Mouse (Mus musculus) liver, adult 2 months (tissue): ENCODE measurements around the gene Dysf. TPM values are rescaled to one million over a fixed set of nuclear protein-coding genes. Genes with fewer than 3 reads are reported as not detected.

Experiments used
- DNase-seq: peaks from one replicate; pipeline ENCODE4 v3.0.0-alpha.2; 2011; ENCODE audit warnings: low read depth, low spot score; ENCODE audit errors: extremely low read depth
- H3K27ac ChIP-seq: fragments of 200-500 bp; replicated peaks from 2 replicates; pipeline ENCODE4 v1.5.1; 2012; ENCODE audit warnings: low read depth, mild to moderate bottlenecking, control low read depth, inconsistent platforms, low read length; ENCODE audit not compliant: insufficient read depth
- H3K27me3 ChIP-seq: fragments of 200-500 bp; 2 replicates; pipeline ENCODE4 v1.6.1; 2012; ENCODE audit warnings: mild to moderate bottlenecking, moderate library complexity, low read length, inconsistent platforms; ENCODE audit not compliant: control insufficient read depth, insufficient read depth
- H3K36me3 ChIP-seq: fragments of 200-500 bp; 2 replicates; pipeline ENCODE4 v1.6.1; 2012; ENCODE audit warnings: low read length, inconsistent platforms; ENCODE audit not compliant: control insufficient read depth, insufficient read depth
- H3K4me1 ChIP-seq: fragments of 200-500 bp; 2 replicates; pipeline ENCODE4 v1.6.1; 2011; ENCODE audit warnings: low read length; ENCODE audit not compliant: control insufficient read depth, insufficient read depth
- H3K4me3 ChIP-seq: fragments of 200-500 bp; 2 replicates; pipeline ENCODE4 v1.5.1; 2011; ENCODE audit warnings: low read depth, mild to moderate bottlenecking, control low read depth, low read length, moderate library complexity; ENCODE audit not compliant: insufficient read depth
- H3K79me2 ChIP-seq: fragments of 200-500 bp; 2 replicates; pipeline ENCODE4 v1.6.1; 2012; ENCODE audit warnings: inconsistent platforms, mild to moderate bottlenecking, low read length, moderate library complexity; ENCODE audit not compliant: control insufficient read depth, insufficient read depth
- H3K9ac ChIP-seq: fragments of 200-500 bp; 2 replicates; pipeline ENCODE4 v1.6.1; 2012; ENCODE audit warnings: low read depth, mild to moderate bottlenecking, control low read depth, inconsistent platforms, low read length
- CTCF ChIP-seq: fragments of 200-500 bp; IDR thresholded peaks from 2 replicates; pipeline ENCODE4 v1.5.1; 2011; ENCODE audit warnings: low read depth, low read length, control low read depth
- POLR2A ChIP-seq: fragments of 200-500 bp; IDR thresholded peaks from 2 replicates; pipeline ENCODE4 v1.6.1; 2011; ENCODE audit warnings: low read length, control low read depth; ENCODE audit not compliant: insufficient read depth; ENCODE audit errors: extremely low read depth
- WGBS: fragments of 180-500 bp; shearing (Covaris S2); methylation state at CpG from one replicate; pipeline ENCODE4 v1.1.7; 2018; 5-methylcytosine and 5-hydroxymethylcytosine counted together
- polyA plus RNA-seq: library from polyadenylated mRNA; depleted of rRNA; stranded (reverse); fragments of >200 nt; gene quantifications from 2 replicates; pipeline ENCODE4 v1.2.3, GENCODE M21; 2012
- total RNA-seq: library from RNA; depleted of rRNA; stranded (reverse); fragments of >200 nt; gene quantifications from 2 replicates; pipeline ENCODE4 v1.2.3, GENCODE M21; 2014

Gene Dysf
- total and polyA plus RNA-seq, 2 experiments = 2.4 to 3.3 TPM

- DNase-seq = peak; percentile 23
- no peaks in the 10 kb centered on the region for H3K36me3 ChIP-seq
- H3K79me2 ChIP-seq = no peaks in the 10 kb centered on the region
- no peak overlapping the region for H3K4me3 ChIP-seq
- no peaks in the 10 kb centered on the region for H3K27me3 ChIP-seq
- no peak overlapping the region for H3K9ac ChIP-seq
- H3K27ac ChIP-seq = no peak overlapping the region
- WGBS = 89% methylated on average over 4 of the region's 4 CpGs
- no peak for TF ChIP-seq POLR2A
- no peak for TF ChIP-seq CTCF
- H3K4me1 ChIP-seq = peaks cover 8% of the 10 kb centered on the region
These were observed 219.8 kb downstream of the Dysf start for GRCm38 (mm10) chr6:84228196-84228595.

GRCm38 (mm10) chr6:84228786-84229185 is 220.4 kb downstream of the Dysf start:
- H3K9ac ChIP-seq = no peak overlapping the region
- no peak for TF ChIP-seq CTCF
- no peak for TF ChIP-seq POLR2A
- 88% methylated on average over 5 of the region's 5 CpGs for WGBS
- H3K4me3 ChIP-seq = no peak overlapping the region
- H3K4me1 ChIP-seq = peaks cover 12% of the 10 kb centered on the region
- H3K27ac ChIP-seq = no peak overlapping the region
- no peaks in the 10 kb centered on the region for H3K36me3 ChIP-seq
- no peak for DNase-seq
- no peaks in the 10 kb centered on the region for H3K79me2 ChIP-seq
- H3K27me3 ChIP-seq = no peaks in the 10 kb centered on the region

- Histone ChIP-seq H3K4me1 (peaks cover 19% of the 10 kb centered on the region), H3K9ac (no peak overlapping the region), H3K79me2 (no peaks in the 10 kb centered on the region), H3K4me3 (no peak overlapping the region), H3K27me3 (no peaks in the 10 kb centered on the region), H3K36me3 (no peaks in the 10 kb centered on the region), H3K27ac (no peak overlapping the region)
- no peak for DNase-seq
- TF ChIP-seq POLR2A (no peak), CTCF (no peak)
- 83% methylated on average over 7 of the region's 7 CpGs for WGBS
These were observed 221.3 kb downstream of the Dysf start for GRCm38 (mm10) chr6:84229739-84230138.

- no peak for TF ChIP-seq POLR2A
- no peak for TF ChIP-seq CTCF
- Histone ChIP-seq H3K27me3 (no peaks in the 10 kb centered on the region), H3K36me3 (no peaks in the 10 kb centered on the region), H3K27ac (no peak overlapping the region), H3K9ac (no peak overlapping the region), H3K4me3 (no peak overlapping the region), H3K79me2 (no peaks in the 10 kb centered on the region), H3K4me1 (peaks cover 14% of the 10 kb centered on the region)
- no peak for DNase-seq
- WGBS = 90% methylated on average over 7 of the region's 7 CpGs
These were observed 222.7 kb downstream of the Dysf start for GRCm38 (mm10) chr6:84231108-84231507.

- no peaks in the 10 kb centered on the region for H3K27me3 ChIP-seq
- H3K4me1 ChIP-seq = peaks cover 13% of the 10 kb centered on the region
- DNase-seq = no peak
- H3K9ac ChIP-seq = no peak overlapping the region
- TF ChIP-seq POLR2A (no peak), CTCF (no peak)
- H3K36me3 ChIP-seq = no peaks in the 10 kb centered on the region
- H3K27ac ChIP-seq = no peak overlapping the region
- no peaks in the 10 kb centered on the region for H3K79me2 ChIP-seq
- H3K4me3 ChIP-seq = no peak overlapping the region
- WGBS = 80% methylated on average over 8 of the region's 8 CpGs
These were observed 223.8 kb downstream of the Dysf start for GRCm38 (mm10) chr6:84232063-84232760.

- Histone ChIP-seq H3K27me3 (no peaks in the 10 kb centered on the region), H3K9ac (no peak overlapping the region), H3K4me3 (no peak overlapping the region), H3K36me3 (no peaks in the 10 kb centered on the region), H3K4me1 (peaks cover 13% of the 10 kb centered on the region), H3K79me2 (no peaks in the 10 kb centered on the region), H3K27ac (no peak overlapping the region)
- DNase-seq = peak; percentile 85
- TF ChIP-seq POLR2A = no peak
- no peak for TF ChIP-seq CTCF
- WGBS = 35% methylated on average over 6 of the region's 6 CpGs
These were observed 225.4 kb downstream of the Dysf start for GRCm38 (mm10) chr6:84233783-84234182.
